Mouse (Mus musculus): Measurements from ENCODE around the gene Znhit3. TPM values are rescaled to one million over a fixed set of nuclear protein-coding genes. Genes with fewer than 3 reads are reported as not detected.
A peak's percentile ranks its signal among the peaks of the same experiment; 100 is the strongest.
"Not testable (repeated sequence)": the region's sequence is repeated elsewhere in the genome, so short reads cannot be mapped to it uniquely, and the experiment has no call there.

Znhit3 gene
- polyA plus RNA-seq, 1 experiment from 2014 or later: 27.9 TPM

DNA sequence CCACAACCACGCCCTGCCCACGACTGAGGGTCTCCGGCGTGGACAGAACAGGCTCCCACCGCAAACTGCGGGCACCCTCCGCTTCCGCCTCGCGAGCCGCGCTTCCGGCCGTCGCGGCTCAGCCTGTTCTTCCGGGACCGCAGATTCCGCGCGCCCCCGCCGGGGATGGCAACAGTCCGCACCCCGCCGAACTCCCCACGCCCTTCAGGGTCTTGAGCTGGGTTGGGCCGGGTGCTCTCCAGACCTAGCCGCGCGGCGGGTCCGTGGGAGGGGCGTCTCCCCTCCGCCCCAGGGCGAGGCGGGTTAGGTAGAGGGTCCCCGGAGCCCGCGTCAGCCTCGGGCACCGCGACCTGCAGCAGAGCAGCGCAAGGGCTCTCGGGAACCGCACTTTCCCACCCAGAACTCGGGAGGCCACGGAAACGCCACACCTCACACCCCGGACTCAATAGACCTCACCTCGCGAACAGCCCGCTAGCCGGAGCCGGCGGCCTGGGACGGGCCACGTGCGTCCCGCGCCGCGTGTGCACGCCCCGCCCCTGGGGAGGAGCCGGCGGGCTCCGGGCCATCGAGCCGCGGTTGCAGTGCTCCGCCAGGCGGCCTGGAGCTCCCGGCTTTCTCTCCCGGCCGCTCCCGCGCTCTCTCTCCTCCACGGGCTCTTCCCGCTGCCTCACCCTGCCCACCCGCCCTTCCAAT, 36.2 kb downstream of the Znhit3 start, which contains the start of the genes Myo19 and Pigw:
TSS of gene Myo19 (plus strand) at position 377 of the 693 bp plus-strand sequence.
TSS of gene Pigw (minus strand) at position 514 of the 693 bp plus-strand sequence.
- Histone ChIP-seq H3K4me2 (replicated peaks; ENCODE audit: low read depth) (peak within 1 kb of the TSS; percentile 93), H3K36me3 (ENCODE audit: control insufficient read depth, insufficient read depth, low read length) (peaks cover 4% of the 10 kb centered on the region; the same call in 1 of the 2 replicates), H3K27me3 (ENCODE audit: control insufficient read depth, insufficient read depth, low read length) (no peaks in the 10 kb centered on the region), H3K4me3 (ENCODE audit: low read depth, low read length) (peak within 1 kb of the TSS; percentile 84), H3K27ac (replicated peaks) (peak within 1 kb of the TSS; percentile 92), H3K9ac (ENCODE audit: low read length) (peak within 1 kb of the TSS; percentile 81), H3K4me1 (replicated peaks; ENCODE audit: control insufficient read depth, insufficient read depth) (no peaks in the 10 kb centered on the region; the same call in none of the 2 replicates), H3K9me3 (ENCODE audit: control insufficient read depth, low read length) (no peaks in the 10 kb centered on the region)
- peak; percentile 89 for DNase-seq (ENCODE audit: low spot score)
- peak; percentile 95 for ATAC-seq (ENCODE audit: low FRiP score, low TSS enrichment)
- no peak; the same call in 1 of the 2 replicates for TF ChIP-seq CTCF (IDR thresholded peaks at IDR 0.05; ENCODE audit: low read depth)
- TF ChIP-seq EP300 (optimal IDR thresholded peaks at IDR 0.05): no peak
- under 1% methylated on average over 70 of the region's 81 CpGs for WGBS

DNA sequence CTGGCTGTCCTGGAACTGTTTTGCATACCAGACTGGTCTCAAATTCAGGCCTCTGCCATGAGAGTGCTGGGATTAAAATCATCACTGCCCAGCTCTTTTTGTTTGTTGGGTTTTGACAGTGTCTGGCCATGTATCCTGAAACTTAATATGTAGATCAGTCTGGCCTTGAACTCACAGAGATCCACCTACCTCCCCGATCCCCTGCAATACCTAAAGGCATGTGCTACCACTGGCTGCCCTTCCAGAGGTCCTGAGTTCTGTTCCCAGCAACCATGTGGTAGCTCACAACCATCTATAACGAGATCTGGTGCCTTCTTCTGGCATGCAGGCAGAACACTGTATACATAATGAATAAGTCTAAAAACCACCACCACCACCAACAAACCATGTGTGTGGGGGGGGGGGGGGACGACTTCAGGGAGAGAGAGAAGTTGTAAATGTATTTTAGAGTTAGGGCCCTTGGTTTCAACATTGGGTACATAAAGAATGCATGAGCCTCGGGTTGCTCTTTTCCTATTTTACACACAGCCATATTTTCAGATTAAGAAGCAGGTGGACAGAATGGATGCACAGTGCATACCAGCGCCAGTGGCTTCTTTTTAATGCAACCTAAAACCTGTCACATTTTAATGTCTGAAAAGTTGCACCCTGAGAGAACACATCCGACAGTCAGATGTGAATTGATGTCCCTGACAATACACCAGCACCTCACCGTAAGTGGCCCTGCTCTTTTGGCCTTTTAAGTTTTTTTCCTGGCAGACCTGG, 37.0 kb downstream of the Znhit3 start:
- DNase-seq (ENCODE audit: low spot score) (no peak), ATAC-seq (ENCODE audit: low FRiP score, low TSS enrichment) (no peak)
- Histone ChIP-seq H3K4me2 (replicated peaks; ENCODE audit: low read depth) (peak overlapping the region; percentile 93), H3K9me3 (ENCODE audit: control insufficient read depth, low read length) (no peaks in the 10 kb centered on the region), H3K4me1 (replicated peaks; ENCODE audit: control insufficient read depth, insufficient read depth) (no peaks in the 10 kb centered on the region; the same call in none of the 2 replicates), H3K27me3 (ENCODE audit: control insufficient read depth, insufficient read depth, low read length) (no peaks in the 10 kb centered on the region), H3K36me3 (ENCODE audit: control insufficient read depth, insufficient read depth, low read length) (peaks cover 4% of the 10 kb centered on the region; the same call in 1 of the 2 replicates), H3K27ac (replicated peaks) (peak overlapping the region; percentile 92), H3K4me3 (ENCODE audit: low read depth, low read length) (peak overlapping the region; percentile 84), H3K9ac (ENCODE audit: low read length) (peak overlapping the region; percentile 81)
- 13% methylated on average over 7 of the region's 7 CpGs for WGBS
- TF ChIP-seq EP300 (optimal IDR thresholded peaks at IDR 0.05) (no peak), CTCF (IDR thresholded peaks at IDR 0.05; ENCODE audit: low read depth) (no peak)

DNA sequence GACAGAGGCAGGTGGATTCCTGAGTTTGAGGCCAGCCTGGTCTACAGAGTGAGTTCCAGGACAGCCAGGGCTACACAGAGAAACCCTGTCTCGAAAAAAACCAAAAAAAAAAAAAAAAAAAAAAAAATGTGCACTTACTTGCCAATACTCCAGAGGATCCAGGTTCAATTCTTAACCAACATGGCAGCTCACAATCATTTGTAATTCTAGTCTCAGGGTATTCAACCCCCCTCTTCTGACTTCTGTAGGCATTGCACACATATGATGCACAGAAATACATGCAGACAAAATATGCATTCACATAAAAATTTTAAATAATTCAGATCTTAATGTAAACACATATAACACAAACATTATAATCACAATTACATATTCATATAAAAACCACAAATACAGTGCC, 40.1 kb downstream of the Znhit3 start:
- H3K4me1 ChIP-seq (replicated peaks; ENCODE audit: control insufficient read depth, insufficient read depth); DNase-seq (ENCODE audit: low spot score); H3K27ac ChIP-seq (replicated peaks); H3K9ac ChIP-seq (ENCODE audit: low read length); H3K36me3 ChIP-seq (ENCODE audit: control insufficient read depth, insufficient read depth, low read length); H3K27me3 ChIP-seq (ENCODE audit: control insufficient read depth, insufficient read depth, low read length); H3K4me3 ChIP-seq (ENCODE audit: low read depth, low read length); H3K4me2 ChIP-seq (replicated peaks; ENCODE audit: low read depth); H3K9me3 ChIP-seq (ENCODE audit: control insufficient read depth, low read length); ATAC-seq (ENCODE audit: low FRiP score, low TSS enrichment): not testable (repeated sequence)
- WGBS: no CpG with 5 or more reads among the region's 1 CpGs

DNA sequence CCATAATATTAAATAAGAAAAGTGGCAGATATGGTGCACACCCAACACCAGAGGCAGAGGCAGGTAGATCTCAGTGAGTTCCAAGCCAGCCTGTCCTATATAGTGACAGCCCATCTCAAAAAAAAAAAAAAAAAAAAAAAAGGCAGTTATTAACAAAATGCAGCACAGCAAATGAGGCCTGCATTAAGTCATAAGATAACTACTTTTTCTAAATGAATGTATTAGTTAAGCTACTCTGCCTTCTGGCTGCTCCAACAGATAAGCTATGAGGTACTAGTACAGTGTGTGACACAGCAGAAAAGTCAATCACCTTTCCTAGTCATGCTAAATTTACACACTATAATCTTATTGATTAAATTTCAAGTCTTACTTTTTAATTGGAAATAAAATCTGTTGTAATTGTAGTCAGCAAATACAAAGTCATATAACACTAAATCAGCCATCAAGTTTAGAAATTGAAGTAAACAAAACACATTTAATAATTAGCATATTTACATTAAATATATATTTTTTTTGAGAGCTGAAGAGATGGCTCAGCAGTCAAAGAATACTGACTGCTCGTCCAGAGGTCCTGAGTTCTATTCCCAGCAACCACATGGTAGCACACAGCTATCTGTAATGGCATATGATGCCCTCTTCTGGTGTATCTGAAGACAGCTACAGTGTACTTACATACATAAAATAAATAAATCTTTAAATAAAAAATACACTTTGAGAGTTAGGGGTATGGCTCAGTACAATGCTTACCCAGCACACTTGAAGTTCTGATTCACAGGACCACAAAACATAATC, 42.9 kb downstream of the Znhit3 start:
- H3K4me2 ChIP-seq (replicated peaks; ENCODE audit: low read depth): no peak overlapping the region
- peak; percentile 31 for TF ChIP-seq CTCF (IDR thresholded peaks at IDR 0.05; ENCODE audit: low read depth)
- no peak for TF ChIP-seq EP300 (optimal IDR thresholded peaks at IDR 0.05)
- no peak overlapping the region for H3K4me3 ChIP-seq (ENCODE audit: low read depth, low read length)
- no peaks in the 10 kb centered on the region for H3K9me3 ChIP-seq (ENCODE audit: control insufficient read depth, low read length)
- no peaks in the 10 kb centered on the region for H3K4me1 ChIP-seq (replicated peaks; ENCODE audit: control insufficient read depth, insufficient read depth)
- ATAC-seq (ENCODE audit: low FRiP score, low TSS enrichment): no peak
- no peaks in the 10 kb centered on the region for H3K27me3 ChIP-seq (ENCODE audit: control insufficient read depth, insufficient read depth, low read length)
- no peak overlapping the region for H3K27ac ChIP-seq (replicated peaks)
- no peaks in the 10 kb centered on the region for H3K36me3 ChIP-seq (ENCODE audit: control insufficient read depth, insufficient read depth, low read length)
- no peak for DNase-seq (ENCODE audit: low spot score)
- 85% methylated on average over 1 of the region's 1 CpGs for WGBS
- no peak overlapping the region for H3K9ac ChIP-seq (ENCODE audit: low read length)

DNA sequence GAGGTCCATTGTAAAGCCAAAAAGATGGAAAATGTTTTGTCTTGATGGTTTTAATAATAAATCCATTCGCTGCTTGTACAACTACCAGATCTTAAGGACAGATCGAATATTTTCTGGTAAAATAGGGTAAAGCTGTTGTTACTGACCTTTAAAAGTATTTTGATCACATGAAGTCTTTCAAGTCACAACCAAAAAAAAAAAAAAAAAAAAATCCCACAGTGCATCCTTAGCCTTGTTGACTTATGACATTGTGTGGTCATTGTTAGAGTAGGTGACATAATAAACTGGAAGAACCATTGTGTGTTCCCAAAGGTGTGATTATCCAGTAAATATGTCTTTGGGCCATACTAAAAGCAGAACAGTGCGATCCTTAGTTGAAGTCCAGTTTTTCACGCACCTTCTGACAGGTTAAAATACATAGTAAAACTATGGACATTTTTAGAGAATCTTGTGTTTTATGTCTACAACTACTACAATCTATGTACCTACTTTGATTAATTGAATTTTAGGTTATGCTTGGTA, 44.6 kb downstream of the Znhit3 start:
- Histone ChIP-seq H3K4me1 (replicated peaks; ENCODE audit: control insufficient read depth, insufficient read depth) (no peaks in the 10 kb centered on the region), H3K9ac (ENCODE audit: low read length) (peak overlapping the region; percentile 95), H3K9me3 (ENCODE audit: control insufficient read depth, low read length) (no peaks in the 10 kb centered on the region), H3K36me3 (ENCODE audit: control insufficient read depth, insufficient read depth, low read length) (no peaks in the 10 kb centered on the region), H3K27ac (replicated peaks) (peak overlapping the region; percentile 100), H3K4me2 (replicated peaks; ENCODE audit: low read depth) (peak overlapping the region; percentile 70), H3K4me3 (ENCODE audit: low read depth, low read length) (peak overlapping the region; percentile 91), H3K27me3 (ENCODE audit: control insufficient read depth, insufficient read depth, low read length) (no peaks in the 10 kb centered on the region)
- no peak for DNase-seq (ENCODE audit: low spot score)
- ATAC-seq (ENCODE audit: low FRiP score, low TSS enrichment): no peak
- WGBS: 62% methylated on average over 4 of the region's 4 CpGs
- no peak for TF ChIP-seq EP300 (optimal IDR thresholded peaks at IDR 0.05)
- TF ChIP-seq CTCF (IDR thresholded peaks at IDR 0.05; ENCODE audit: low read depth): no peak
